Comparison of ENCODE assay signal across 16 mouse cellular contexts in the genomic region with DNA sequence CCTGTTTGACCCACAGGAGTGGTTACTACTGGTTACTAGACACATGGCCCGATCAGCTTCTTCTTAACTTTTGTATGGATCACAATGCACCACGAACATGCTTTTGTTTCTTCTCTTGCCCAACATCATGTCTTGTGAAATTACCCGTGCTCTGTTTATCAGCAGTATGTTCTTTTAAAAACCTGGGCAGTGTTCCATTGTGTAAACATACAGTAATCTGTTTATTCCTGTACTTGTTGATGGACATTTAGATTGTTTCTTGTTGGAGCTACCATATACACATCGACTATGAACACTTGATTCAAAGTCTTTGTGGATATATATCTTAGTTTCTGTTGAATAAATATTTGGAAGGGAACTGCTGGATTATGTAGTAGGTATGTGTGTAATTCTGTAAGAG.
"Had no signal": no experiment of that assay in that cellular context is flagged by ENCODE, and none has a peak within 500 bp of the region (broad histone marks: within the 10 kb centered on the region; RNA-seq: fewer than 3 reads in every experiment).

No protein-coding gene starts in this region.

- H3K36me3 ChIP-seq: limb, embryonic 13.5 days; liver, embryonic 13.5 days; midbrain, embryonic 10.5 days; neural tube, embryonic 15.5 days had no signal

- H3K27me3 ChIP-seq: limb, embryonic 13.5 days; liver, embryonic 13.5 days; neural tube, embryonic 15.5 days had no signal

- H3K4me3 ChIP-seq: layer of hippocampus, adult 2 months; limb, embryonic 13.5 days; liver, embryonic 13.5 days; midbrain, embryonic 10.5 days; myocyte; neural tube, embryonic 15.5 days had no signal

- ATAC-seq: inflammation-experienced regulatory T-cells, adult 6 months had no signal

- H3K9me3 ChIP-seq: limb, embryonic 13.5 days; liver, embryonic 13.5 days; midbrain, embryonic 10.5 days; neural tube, embryonic 15.5 days had no signal

- DNase-seq: kidney, adult 18-20 months; kidney, postnatal 10 days; kidney, postnatal 4 days; left cerebral cortex, postnatal 4 days; liver, embryonic 13.5 days; midbrain, embryonic 14.5 days; right cerebral cortex, adult 18-20 months; spleen, adult 18-20 months; thymus, adult 18-20 months; thymus, postnatal 14 days had no signal

- H3K27ac ChIP-seq: layer of hippocampus, adult 2 months; limb, embryonic 13.5 days; liver, embryonic 13.5 days; midbrain, embryonic 10.5 days; neural tube, embryonic 15.5 days had no signal

- H3K4me2 ChIP-seq: limb, embryonic 13.5 days; liver, embryonic 13.5 days; neural tube, embryonic 15.5 days had no signal

- H3K4me1 ChIP-seq: limb, embryonic 13.5 days; liver, embryonic 13.5 days; midbrain, embryonic 10.5 days; neural tube, embryonic 15.5 days had no signal

- H3K9ac ChIP-seq: limb, embryonic 13.5 days; liver, embryonic 13.5 days; neural tube, embryonic 15.5 days had no signal
